25 mouse cellular contexts compared by ENCODE assay signal in the genomic region with DNA sequence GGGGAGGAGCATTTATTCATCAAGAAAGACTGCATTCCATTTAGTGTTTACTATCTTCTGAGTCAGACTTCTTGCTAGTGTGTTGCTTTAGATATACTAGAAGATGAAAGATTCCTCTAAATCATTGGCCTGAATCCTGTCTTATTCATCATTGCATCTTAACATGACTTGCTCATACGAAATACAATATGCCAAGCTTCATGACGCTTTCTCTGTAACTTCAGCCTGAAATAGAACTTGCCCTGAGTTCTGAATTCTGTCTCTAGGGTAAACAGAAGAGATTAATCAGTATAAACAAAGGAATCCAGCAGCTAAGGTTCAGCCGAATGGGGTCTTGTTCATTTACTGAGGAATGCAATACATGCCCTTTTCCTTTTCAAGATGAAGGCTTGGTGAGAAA. TPM values are rescaled to one million over a fixed set of nuclear protein-coding genes. Genes with fewer than 3 reads are reported as not detected.
"Had no signal": no experiment of that assay in that cellular context is flagged by ENCODE, and none has a peak within 500 bp of the region (broad histone marks: within the 10 kb centered on the region; RNA-seq: fewer than 3 reads in every experiment).

No protein-coding gene starts in this region.

- H3K36me3 ChIP-seq: neural tube, embryonic 12.5 days; neural tube, embryonic 13.5 days; neural tube, embryonic 15.5 days; stomach, embryonic 15.5 days had no signal

- H3K4me1 ChIP-seq: neural tube, embryonic 12.5 days; neural tube, embryonic 13.5 days; neural tube, embryonic 15.5 days; stomach, embryonic 15.5 days had no signal

- H3K27me3 ChIP-seq: neural tube, embryonic 12.5 days; neural tube, embryonic 13.5 days; neural tube, embryonic 15.5 days; stomach, embryonic 15.5 days had no signal

- H3K9ac ChIP-seq: neural tube, embryonic 12.5 days; neural tube, embryonic 13.5 days; neural tube, embryonic 15.5 days; stomach, embryonic 15.5 days had no signal

- DNase-seq: retina, postnatal 1 day; right cerebral cortex, adult 18-20 months; right cerebral cortex, postnatal 14 days; right cerebral cortex, postnatal 25 days; right cerebral cortex, postnatal 4 days; spleen, adult 18-20 months; thymus, adult 18-20 months; thymus, adult 2 months; thymus, postnatal 14 days; thymus, postnatal 25 days; thymus, postnatal 36 days; thymus, postnatal 4 days had no signal

- H3K9me3 ChIP-seq: neural tube, embryonic 12.5 days; neural tube, embryonic 13.5 days; neural tube, embryonic 15.5 days; stomach, embryonic 15.5 days had no signal

- H3K4me3 ChIP-seq: neural tube, embryonic 12.5 days; neural tube, embryonic 13.5 days; neural tube, embryonic 15.5 days; stomach, embryonic 15.5 days had no signal

- H3K4me2 ChIP-seq: neural tube, embryonic 12.5 days; neural tube, embryonic 13.5 days; neural tube, embryonic 15.5 days; stomach, embryonic 15.5 days had no signal

- H3K27ac ChIP-seq: neural tube, embryonic 12.5 days; neural tube, embryonic 13.5 days; neural tube, embryonic 15.5 days; stomach, embryonic 15.5 days; stomach, postnatal 0 days had no signal

RNA-seq across cellular contexts. Expression of a gene that starts 10.8 kb away (rescaled TPM):
- polyA plus RNA-seq: neural tube, embryonic 11.5 days; neural tube, embryonic 12.5 days; neural tube, embryonic 13.5 days; neural tube, embryonic 14.5 days; neural tube, embryonic 15.5 days; small intestine, adult 2 months; spleen, adult 2 months; stomach, embryonic 14.5 days; stomach, embryonic 15.5 days; stomach, embryonic 16.5 days; stomach, postnatal 0 days; thymus, adult 2 months; thymus, postnatal 0 days; urinary bladder, adult 2 months had no signal
